Mouse (Mus musculus) midbrain, embryonic 15.5 days (tissue): ENCODE measurements at regions not wholly inside any gene's neighbourhood (a gene's known extent, or its start where the extent isn't known, plus 50 kb on each side); places are given as distances from the start of the nearest gene placed in this dataset.

ENCODE experiments used
- ATAC-seq: fragments of 200-750 bp; cut with Nextera tagmentation; replicated peaks from 2 replicates; pipeline ENCODE4 v1.8.0; 2017; ENCODE audit warnings: moderate TSS enrichment
- H3K27ac ChIP-seq: fragments of 300-500 bp; sonication (generic); 2 replicates; pipeline ENCODE4 v1.5.1; 2015; ENCODE audit warnings: mild to moderate bottlenecking, inconsistent platforms
- H3K27me3 ChIP-seq: fragments of 300-500 bp; sonication (generic); replicated peaks from 2 replicates; pipeline ENCODE4 v1.6.1; 2015; ENCODE audit warnings: inconsistent platforms
- H3K36me3 ChIP-seq: fragments of 300-500 bp; sonication (generic); replicated peaks from 2 replicates; pipeline ENCODE4 v1.6.1; 2015; ENCODE audit warnings: inconsistent platforms
- H3K4me1 ChIP-seq: fragments of 300-500 bp; sonication (generic); 2 replicates; pipeline ENCODE4 v1.6.1; 2015; ENCODE audit warnings: inconsistent platforms
- H3K4me2 ChIP-seq: fragments of 300-500 bp; sonication (generic); 2 replicates; pipeline ENCODE4 v1.6.1; 2015; ENCODE audit warnings: inconsistent platforms, mild to moderate bottlenecking, moderate library complexity
- H3K4me3 ChIP-seq: fragments of 300-500 bp; sonication (generic); 2 replicates; pipeline ENCODE4 v1.5.1; 2015; ENCODE audit warnings: mild to moderate bottlenecking, inconsistent platforms
- H3K9ac ChIP-seq: fragments of 300-500 bp; sonication (generic); 2 replicates; pipeline ENCODE4 v1.6.1; 2015; ENCODE audit warnings: mild to moderate bottlenecking, inconsistent platforms
- H3K9me3 ChIP-seq: fragments of 300-500 bp; sonication (generic); 2 replicates; pipeline ENCODE4 v1.6.1; 2016; ENCODE audit warnings: inconsistent platforms
- WGBS: fragments of 180-500 bp; shearing (Covaris S2); methylation state at CpG from one replicate; pipeline ENCODE4 v1.1.7; 2015; ENCODE audit warnings: mixed read lengths; 5-methylcytosine and 5-hydroxymethylcytosine counted together

DNA sequence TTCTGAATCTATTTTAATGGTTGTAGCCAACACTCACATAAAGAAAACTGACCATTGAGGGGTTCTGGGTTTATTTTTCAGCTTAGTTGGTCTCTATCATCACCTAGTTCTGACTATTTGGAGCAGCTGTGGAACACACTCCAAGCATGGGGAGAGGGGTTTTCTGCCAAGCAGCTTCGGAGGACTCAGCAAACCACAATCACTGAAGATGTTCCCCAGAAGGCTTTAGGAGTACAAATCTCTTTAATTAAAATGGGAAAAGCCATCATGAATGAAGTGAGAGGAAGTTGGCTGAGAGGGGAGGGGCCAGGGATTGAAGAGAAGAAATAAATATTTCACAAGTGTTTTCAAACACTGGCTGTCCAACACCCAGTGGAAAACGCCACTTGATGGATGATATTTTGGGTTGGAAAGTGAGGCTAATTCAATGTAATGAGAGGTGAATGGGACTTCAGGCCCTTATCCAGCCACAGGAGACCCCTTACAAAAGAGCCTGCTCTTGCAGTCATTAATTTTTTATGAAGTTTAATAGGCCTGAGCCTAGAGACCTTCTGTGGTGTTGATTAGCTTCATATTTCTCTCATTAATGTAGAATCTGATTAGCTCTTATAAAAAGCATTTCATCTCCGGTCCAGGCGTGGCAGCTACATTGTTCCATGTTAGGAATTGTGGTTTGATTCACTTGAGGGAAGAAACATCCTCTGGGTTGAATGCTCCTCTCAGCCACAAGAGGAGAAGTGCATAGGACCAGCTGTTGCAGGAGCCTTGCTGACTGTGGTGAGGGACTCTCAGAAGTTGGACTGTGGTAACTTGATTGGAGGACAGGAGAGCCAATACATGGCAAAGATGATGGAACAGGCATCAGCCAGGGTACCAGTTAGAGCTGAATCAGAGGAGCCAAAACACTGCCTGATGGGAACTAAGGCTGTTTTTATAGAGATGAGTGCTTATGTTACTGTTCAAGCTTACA is 598.1 kb upstream of the Camk1g start:
- Histone ChIP-seq H3K9me3 (no peaks in the 10 kb centered on the region), H3K4me2 (no peak overlapping the region), H3K27me3 (no peaks in the 10 kb centered on the region), H3K36me3 (no peaks in the 10 kb centered on the region), H3K4me1 (peaks cover 9% of the 10 kb centered on the region), H3K27ac (no peak overlapping the region), H3K4me3 (no peak overlapping the region), H3K9ac (no peak overlapping the region)
- WGBS: 48% methylated on average over 4 of the region's 4 CpGs
- ATAC-seq: peak; percentile 74

GRCm38 (mm10) chr1:193966652-193967555 is 596.8 kb upstream of the Camk1g start:
- no peak overlapping the region for H3K4me2 ChIP-seq
- H3K27me3 ChIP-seq: no peaks in the 10 kb centered on the region
- ATAC-seq: no peak
- no peak overlapping the region for H3K9ac ChIP-seq
- WGBS: 77% methylated on average over 1 of the region's 1 CpGs
- H3K4me1 ChIP-seq: peaks cover 9% of the 10 kb centered on the region
- no peaks in the 10 kb centered on the region for H3K9me3 ChIP-seq
- H3K4me3 ChIP-seq: no peak overlapping the region
- H3K36me3 ChIP-seq: no peaks in the 10 kb centered on the region
- H3K27ac ChIP-seq: no peak overlapping the region

DNA sequence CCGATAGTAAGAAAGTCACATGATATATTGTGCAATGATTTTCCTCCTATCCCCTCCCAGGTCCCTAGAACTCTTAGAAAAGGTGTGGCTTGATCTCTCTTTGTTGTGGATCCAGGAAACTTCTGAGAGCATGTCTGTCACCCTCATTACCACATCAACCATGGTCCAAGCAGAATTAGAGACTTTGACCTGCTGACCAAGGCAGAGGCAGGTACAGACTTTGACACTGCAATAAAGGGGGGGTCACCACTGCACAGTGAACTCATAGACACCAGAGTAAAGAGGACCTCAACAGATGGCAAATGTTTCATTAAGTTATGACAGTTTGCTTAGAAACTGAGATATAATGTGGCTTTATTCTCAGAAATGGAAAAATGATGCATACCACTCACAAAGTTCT is 595.2 kb upstream of the Camk1g start:
- Histone ChIP-seq H3K36me3 (no peaks in the 10 kb centered on the region), H3K27ac (no peak overlapping the region), H3K4me3 (no peak overlapping the region), H3K4me1 (peaks cover 9% of the 10 kb centered on the region), H3K27me3 (no peaks in the 10 kb centered on the region), H3K9ac (no peak overlapping the region), H3K9me3 (no peaks in the 10 kb centered on the region), H3K4me2 (no peak overlapping the region)
- 92% methylated on average over 1 of the region's 1 CpGs for WGBS
- no peak for ATAC-seq

DNA sequence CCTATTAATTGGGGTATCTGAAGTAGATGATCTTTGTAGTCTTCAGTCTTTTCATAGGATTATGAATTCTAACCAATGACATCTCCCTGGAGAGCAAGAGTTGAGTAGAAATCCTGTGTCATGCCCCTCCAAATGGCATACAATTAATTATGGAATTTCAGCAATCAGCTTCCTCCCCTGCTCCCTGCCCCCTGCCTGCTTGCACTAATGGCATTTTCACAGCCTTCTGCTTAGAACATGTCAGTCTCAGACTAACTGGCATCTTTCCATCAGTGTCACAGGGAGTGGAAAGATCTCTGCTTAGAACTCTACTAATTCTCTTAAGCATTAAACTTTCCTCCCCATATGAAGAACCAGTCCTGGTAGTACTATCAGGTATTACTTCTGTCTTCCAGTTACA is 581.8 kb upstream of the Camk1g start:
- Histone ChIP-seq H3K4me2 (no peak overlapping the region), H3K4me3 (no peak overlapping the region), H3K27me3 (no peaks in the 10 kb centered on the region), H3K27ac (no peak overlapping the region), H3K9me3 (no peaks in the 10 kb centered on the region), H3K36me3 (no peaks in the 10 kb centered on the region), H3K4me1 (no peaks in the 10 kb centered on the region; the same call in 1 of the 2 replicates), H3K9ac (no peak overlapping the region)
- no peak for ATAC-seq

- no peak for ATAC-seq
- Histone ChIP-seq H3K9ac (no peak overlapping the region), H3K27ac (no peak overlapping the region), H3K36me3 (no peaks in the 10 kb centered on the region), H3K9me3 (no peaks in the 10 kb centered on the region), H3K4me3 (no peak overlapping the region), H3K4me2 (no peak overlapping the region), H3K27me3 (no peaks in the 10 kb centered on the region), H3K4me1 (no peaks in the 10 kb centered on the region; the same call in 1 of the 2 replicates)
Observed at GRCm38 (mm10) chr1:193949817-193950216, 579.7 kb upstream of the Camk1g start.

DNA sequence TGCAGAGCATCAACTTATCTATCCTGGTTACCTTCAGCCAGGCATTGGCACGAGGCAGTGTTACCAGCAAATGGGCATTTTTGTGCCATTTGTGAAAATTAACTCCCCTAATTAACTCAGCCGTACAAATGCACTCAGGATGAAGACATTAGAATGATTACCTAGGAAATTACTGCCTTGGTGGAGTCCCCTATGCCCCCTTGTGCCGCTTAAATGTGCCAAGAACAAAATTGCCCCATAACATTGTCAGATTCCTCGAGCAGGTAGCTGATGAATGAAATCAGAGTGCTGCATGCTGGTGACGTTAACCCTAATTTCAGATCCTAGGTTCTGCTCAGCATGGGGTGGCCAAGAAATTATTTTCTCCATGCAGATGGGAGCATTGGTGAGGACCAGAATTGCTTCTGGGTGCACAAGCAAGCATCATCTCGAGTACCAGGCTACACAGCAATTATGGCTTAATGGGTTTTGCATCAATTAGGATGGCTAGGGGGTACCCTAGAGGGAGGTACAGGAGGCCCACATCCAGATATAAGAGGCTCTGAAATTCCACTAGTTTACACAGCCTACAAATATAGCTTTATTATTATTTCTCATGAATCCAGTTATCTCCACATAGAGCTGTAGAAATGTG is 577.0 kb upstream of the Camk1g start:
- Histone ChIP-seq H3K9ac (no peak overlapping the region), H3K36me3 (no peaks in the 10 kb centered on the region), H3K4me2 (no peak overlapping the region), H3K27me3 (no peaks in the 10 kb centered on the region), H3K9me3 (no peaks in the 10 kb centered on the region), H3K4me3 (no peak overlapping the region), H3K4me1 (no peaks in the 10 kb centered on the region; the same call in 1 of the 2 replicates), H3K27ac (no peak overlapping the region)
- WGBS: 70% methylated on average over 6 of the region's 6 CpGs
- ATAC-seq: no peak

DNA sequence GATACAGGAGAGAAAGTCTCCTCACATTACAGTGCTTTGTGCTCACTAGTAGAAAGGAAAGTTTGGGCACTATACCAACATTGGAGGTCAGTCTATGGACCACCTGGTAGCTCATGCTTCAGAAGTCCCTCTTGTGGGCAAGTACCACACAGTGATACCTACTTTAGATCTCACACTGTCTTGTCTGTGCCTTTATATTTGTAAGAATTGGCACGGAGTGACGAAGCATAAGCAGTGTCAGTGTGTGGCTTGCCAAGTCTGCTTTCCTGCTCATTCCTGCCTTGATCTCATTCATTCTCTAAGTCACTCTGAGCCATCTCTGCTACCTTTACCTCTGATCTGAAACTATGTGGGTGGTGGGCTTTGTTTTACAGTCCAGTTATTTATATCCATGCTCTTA is 565.9 kb upstream of the Camk1g start:
- H3K4me3 ChIP-seq: no peak overlapping the region
- no peaks in the 10 kb centered on the region for H3K4me1 ChIP-seq
- ATAC-seq: no peak
- no peak overlapping the region for H3K9ac ChIP-seq
- 0 out of 2 replicates have a peak, but pooled peaks cover 3% of the 10 kb centered on the region for H3K27me3 ChIP-seq
- H3K36me3 ChIP-seq: no peaks in the 10 kb centered on the region
- 93% methylated on average over 2 of the region's 2 CpGs for WGBS
- no peaks in the 10 kb centered on the region for H3K9me3 ChIP-seq
- no peak overlapping the region for H3K4me2 ChIP-seq
- H3K27ac ChIP-seq: no peak overlapping the region

GRCm38 (mm10) chr1:193934308-193934707 is 564.2 kb upstream of the Camk1g start:
- Histone ChIP-seq H3K27me3 (0 out of 2 replicates have a peak, but pooled peaks cover 3% of the 10 kb centered on the region), H3K9ac (no peak overlapping the region), H3K4me1 (no peaks in the 10 kb centered on the region), H3K36me3 (no peaks in the 10 kb centered on the region), H3K27ac (no peak overlapping the region), H3K9me3 (no peaks in the 10 kb centered on the region), H3K4me2 (no peak overlapping the region), H3K4me3 (no peak overlapping the region)
- no peak for ATAC-seq
- WGBS: 24% methylated on average over 1 of the region's 1 CpGs

- no peaks in the 10 kb centered on the region for H3K9me3 ChIP-seq
- H3K4me1 ChIP-seq: no peaks in the 10 kb centered on the region
- no peaks in the 10 kb centered on the region for H3K27me3 ChIP-seq
- H3K27ac ChIP-seq: no peak overlapping the region
- no peak overlapping the region for H3K9ac ChIP-seq
- WGBS: 84% methylated on average over 5 of the region's 5 CpGs
- no peak overlapping the region for H3K4me3 ChIP-seq
- no peak overlapping the region for H3K4me2 ChIP-seq
- ATAC-seq: no peak
- H3K36me3 ChIP-seq: no peaks in the 10 kb centered on the region
Observed at GRCm38 (mm10) chr1:193931131-193931729, 561.1 kb upstream of the Camk1g start.

DNA sequence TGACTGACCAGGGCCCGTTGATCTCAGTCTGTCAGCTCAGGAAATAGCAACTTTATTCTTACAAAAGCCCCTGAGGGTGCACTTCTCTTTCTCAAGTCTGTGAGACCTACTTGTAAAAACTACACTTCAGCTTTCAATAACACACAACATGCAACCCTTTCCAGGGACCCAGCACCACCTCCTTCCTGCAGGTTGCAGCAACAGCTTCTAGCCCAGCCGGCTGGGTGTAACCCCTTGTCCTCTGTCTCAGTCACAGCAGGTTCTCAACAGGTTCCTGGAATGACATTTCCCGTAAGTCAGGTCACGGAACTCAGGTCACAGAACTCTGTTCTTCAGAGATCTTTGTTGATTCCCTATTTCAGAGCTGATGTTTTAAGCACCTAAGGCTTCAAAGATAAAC is 558.5 kb upstream of the Camk1g start:
- H3K4me1 ChIP-seq: no peaks in the 10 kb centered on the region
- H3K4me2 ChIP-seq: no peak overlapping the region
- H3K9me3 ChIP-seq: no peaks in the 10 kb centered on the region
- 66% methylated on average over 4 of the region's 4 CpGs for WGBS
- no peak for ATAC-seq
- no peaks in the 10 kb centered on the region for H3K36me3 ChIP-seq
- H3K27ac ChIP-seq: no peak overlapping the region
- H3K9ac ChIP-seq: no peak overlapping the region
- H3K4me3 ChIP-seq: no peak overlapping the region
- H3K27me3 ChIP-seq: no peaks in the 10 kb centered on the region

GRCm38 (mm10) chr1:193922756-193923155 is 552.7 kb upstream of the Camk1g start:
- H3K9me3 ChIP-seq: no peaks in the 10 kb centered on the region
- ATAC-seq: no peak
- H3K9ac ChIP-seq: no peak overlapping the region
- H3K4me1 ChIP-seq: no peaks in the 10 kb centered on the region
- no peak overlapping the region for H3K27ac ChIP-seq
- 87% methylated on average over 4 of the region's 4 CpGs for WGBS
- H3K27me3 ChIP-seq: no peaks in the 10 kb centered on the region
- no peak overlapping the region for H3K4me3 ChIP-seq
- H3K4me2 ChIP-seq: no peak overlapping the region
- no peaks in the 10 kb centered on the region for H3K36me3 ChIP-seq

GRCm38 (mm10) chr1:193919243-193919642 is 549.1 kb upstream of the Camk1g start:
- WGBS: 69% methylated on average over 3 of the region's 3 CpGs
- ATAC-seq: no peak
- Histone ChIP-seq H3K4me3 (no peak overlapping the region), H3K9ac (no peak overlapping the region), H3K36me3 (no peaks in the 10 kb centered on the region), H3K4me2 (no peak overlapping the region), H3K27me3 (no peaks in the 10 kb centered on the region), H3K4me1 (no peaks in the 10 kb centered on the region), H3K9me3 (no peaks in the 10 kb centered on the region), H3K27ac (no peak overlapping the region)
